Mouse (Mus musculus): ENCODE data around the gene Gm12166. TPM values are rescaled to one million over a fixed set of nuclear protein-coding genes. Genes with fewer than 3 reads are reported as not detected.

Gm12166 gene
- total and polyA plus RNA-seq, 2 experiments from 2014 or later, result 8.3 to 10.6 TPM

DNA sequence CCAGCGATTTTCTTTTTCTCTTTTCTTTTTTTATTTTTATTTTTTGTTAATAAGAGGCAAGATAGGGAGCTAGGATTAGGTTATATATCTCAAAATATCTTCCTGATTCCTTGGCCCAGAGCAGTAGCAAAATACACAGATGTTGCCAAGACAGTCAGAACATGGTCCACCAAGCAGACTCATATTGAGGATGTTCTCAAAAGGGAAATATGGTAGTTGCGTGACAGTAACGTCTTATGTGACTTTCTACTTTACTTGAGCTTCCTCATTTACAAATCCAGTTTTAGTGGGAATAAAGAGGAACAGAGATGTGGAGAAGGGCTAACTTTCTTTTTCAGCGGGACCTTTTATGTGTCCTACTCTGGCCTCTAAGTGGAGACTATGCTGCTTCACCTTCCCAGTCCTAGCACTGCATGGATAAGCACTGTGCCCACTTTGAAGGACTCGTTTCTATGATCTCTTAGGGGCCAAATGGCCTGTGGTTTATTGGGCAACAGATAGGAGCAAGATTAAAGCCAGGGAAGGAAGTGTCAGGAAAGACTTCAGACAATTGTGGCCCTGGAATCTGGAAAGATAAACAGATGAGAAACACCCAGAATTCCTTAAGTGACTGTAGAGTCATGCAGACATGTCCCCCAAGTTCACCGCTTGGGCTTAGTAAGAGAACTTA, 9.8 kb upstream of the Gm12166 start:
- ATAC-seq (no peak), DNase-seq (ENCODE audit: low spot score) (no peak)
- Histone ChIP-seq H3K9ac (replicated peaks; ENCODE audit: low read length) (no peak overlapping the region), H3K27ac (no peak overlapping the region), H3K4me2 (ENCODE audit: low read depth, low read length) (no peak overlapping the region), H3K4me3 (ENCODE audit: low read length) (no peak overlapping the region), H3K4me1 (ENCODE audit: insufficient read depth, low read length) (0 out of 2 replicates have a peak, but pooled peaks cover 7% of the 10 kb centered on the region), H3K9me3 (ENCODE audit: low read length) (no peaks in the 10 kb centered on the region), H3K36me3 (ENCODE audit: insufficient read depth, low read length) (no peaks in the 10 kb centered on the region), H3K27me3 (ENCODE audit: insufficient read depth, low read length) (no peaks in the 10 kb centered on the region)
- WGBS, result 89% methylated on average over 6 of the region's 6 CpGs
- no peak for TF ChIP-seq CTCF (IDR thresholded peaks at IDR 0.05; ENCODE audit: low read depth)

DNA sequence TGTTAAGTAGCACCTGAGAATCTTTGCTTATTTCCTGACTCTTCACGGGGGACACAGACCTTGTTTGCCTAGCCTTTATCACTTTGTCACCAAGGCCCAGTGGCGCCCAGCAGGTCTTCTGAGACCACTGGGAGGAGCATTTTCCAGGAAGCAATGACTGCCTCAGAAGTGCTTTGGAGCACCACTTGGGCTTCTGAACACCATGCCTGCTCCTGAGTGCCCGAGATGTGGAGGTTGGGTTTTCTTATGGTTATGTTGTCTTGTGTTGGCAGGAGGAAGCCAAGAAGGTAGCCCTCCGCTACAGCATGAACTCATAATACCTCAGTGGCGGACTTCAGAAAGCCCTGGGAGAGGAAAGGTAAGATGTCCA, 8.5 kb upstream of the Gm12166 start:
- H3K27ac ChIP-seq, result no peak overlapping the region
- no peak for TF ChIP-seq CTCF (IDR thresholded peaks at IDR 0.05; ENCODE audit: low read depth)
- no peaks in the 10 kb centered on the region for H3K27me3 ChIP-seq (ENCODE audit: insufficient read depth, low read length)
- DNase-seq (ENCODE audit: low spot score) (no peak), ATAC-seq (no peak)
- no peaks in the 10 kb centered on the region for H3K9me3 ChIP-seq (ENCODE audit: low read length)
- 84% methylated on average over 5 of the region's 5 CpGs for WGBS
- no peak overlapping the region for H3K4me2 ChIP-seq (ENCODE audit: low read depth, low read length)
- no peak overlapping the region for H3K4me3 ChIP-seq (ENCODE audit: low read length)
- H3K9ac ChIP-seq (replicated peaks; ENCODE audit: low read length), result no peak overlapping the region
- 0 out of 2 replicates have a peak, but pooled peaks cover 7% of the 10 kb centered on the region for H3K4me1 ChIP-seq (ENCODE audit: insufficient read depth, low read length)
- H3K36me3 ChIP-seq (ENCODE audit: insufficient read depth, low read length), result no peaks in the 10 kb centered on the region

DNA sequence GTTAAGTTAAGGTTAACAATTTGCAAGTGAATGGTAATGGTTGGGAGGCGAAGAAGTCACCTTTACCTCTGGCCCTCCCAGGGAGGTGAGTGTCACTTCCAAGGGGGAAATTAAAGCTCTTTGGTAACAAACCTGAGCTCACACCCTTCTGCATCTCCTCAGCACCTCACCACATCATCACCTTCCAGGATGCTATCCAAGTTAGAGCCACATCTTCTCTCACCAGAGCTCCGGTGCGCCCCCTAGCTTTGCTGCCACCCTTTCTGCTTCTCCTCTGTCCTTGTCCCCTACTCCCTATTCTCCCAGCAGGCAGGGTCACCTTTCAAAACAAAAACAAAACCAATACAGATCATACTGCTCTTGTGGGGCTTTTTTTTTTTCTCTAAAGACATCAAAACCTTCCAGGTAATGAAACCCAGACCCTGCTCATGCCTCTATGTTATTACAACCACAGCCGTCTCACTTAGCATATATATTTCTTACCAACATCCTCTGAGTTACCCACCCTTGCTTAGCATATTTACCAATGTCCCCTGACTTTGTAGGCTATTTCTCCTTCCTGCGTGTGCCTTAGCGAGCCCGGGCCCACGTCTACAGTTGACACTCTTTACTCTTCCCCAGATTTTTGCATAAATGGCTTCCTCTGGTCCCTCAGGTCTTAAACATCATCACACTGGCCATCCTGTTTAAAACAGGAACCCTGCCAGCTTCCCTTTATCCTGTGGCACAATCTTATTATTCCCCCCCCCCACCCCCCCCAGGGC, 7.9 kb upstream of the Gm12166 start:
- Histone ChIP-seq H3K4me1 (ENCODE audit: insufficient read depth, low read length) (0 out of 2 replicates have a peak, but pooled peaks cover 2% of the 10 kb centered on the region), H3K36me3 (ENCODE audit: insufficient read depth, low read length) (no peaks in the 10 kb centered on the region), H3K27ac (no peak overlapping the region), H3K4me3 (ENCODE audit: low read length) (no peak overlapping the region), H3K9me3 (ENCODE audit: low read length) (no peaks in the 10 kb centered on the region), H3K4me2 (ENCODE audit: low read depth, low read length) (no peak overlapping the region), H3K9ac (replicated peaks; ENCODE audit: low read length) (no peak overlapping the region), H3K27me3 (ENCODE audit: insufficient read depth, low read length) (no peaks in the 10 kb centered on the region)
- DNase-seq (ENCODE audit: low spot score) (no peak), ATAC-seq (no peak)
- TF ChIP-seq CTCF (IDR thresholded peaks at IDR 0.05; ENCODE audit: low read depth), result peak; percentile 18; the same call in 1 of the 2 replicates
- WGBS, result 79% methylated on average over 8 of the region's 8 CpGs

DNA sequence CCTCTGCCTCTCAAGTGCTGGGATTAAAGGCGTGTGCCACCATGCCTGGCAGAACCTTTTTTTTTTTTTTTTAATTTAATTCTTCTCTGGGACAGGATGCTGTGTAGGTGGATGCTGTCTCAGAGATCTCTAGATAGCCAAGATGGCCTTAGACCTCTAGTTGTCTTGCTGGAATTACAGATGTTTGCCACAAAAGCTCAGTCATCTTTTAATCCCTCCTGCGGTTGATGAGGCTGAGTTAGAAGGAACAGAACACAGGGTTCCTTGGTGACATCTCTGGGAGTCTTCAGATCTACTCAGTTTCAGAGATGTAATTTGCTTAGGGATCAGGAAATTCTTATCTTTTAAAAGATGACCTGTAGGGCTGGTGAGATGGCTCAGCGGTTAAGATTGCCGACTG, 6.8 kb upstream of the Gm12166 start:
- no peak overlapping the region for H3K27ac ChIP-seq
- H3K27me3 ChIP-seq (ENCODE audit: insufficient read depth, low read length), result no peaks in the 10 kb centered on the region
- H3K4me2 ChIP-seq (ENCODE audit: low read depth, low read length), result no peak overlapping the region
- no peak overlapping the region for H3K9ac ChIP-seq (replicated peaks; ENCODE audit: low read length)
- over 99% methylated on average over 4 of the region's 4 CpGs for WGBS
- no peak for ATAC-seq
- no peaks in the 10 kb centered on the region for H3K9me3 ChIP-seq (ENCODE audit: low read length)
- DNase-seq (ENCODE audit: low spot score), result no peak
- no peaks in the 10 kb centered on the region for H3K4me1 ChIP-seq (ENCODE audit: insufficient read depth, low read length)
- H3K4me3 ChIP-seq (ENCODE audit: low read length), result no peak overlapping the region
- no peak for TF ChIP-seq CTCF (IDR thresholded peaks at IDR 0.05; ENCODE audit: low read depth)
- no peaks in the 10 kb centered on the region for H3K36me3 ChIP-seq (ENCODE audit: insufficient read depth, low read length)

DNA sequence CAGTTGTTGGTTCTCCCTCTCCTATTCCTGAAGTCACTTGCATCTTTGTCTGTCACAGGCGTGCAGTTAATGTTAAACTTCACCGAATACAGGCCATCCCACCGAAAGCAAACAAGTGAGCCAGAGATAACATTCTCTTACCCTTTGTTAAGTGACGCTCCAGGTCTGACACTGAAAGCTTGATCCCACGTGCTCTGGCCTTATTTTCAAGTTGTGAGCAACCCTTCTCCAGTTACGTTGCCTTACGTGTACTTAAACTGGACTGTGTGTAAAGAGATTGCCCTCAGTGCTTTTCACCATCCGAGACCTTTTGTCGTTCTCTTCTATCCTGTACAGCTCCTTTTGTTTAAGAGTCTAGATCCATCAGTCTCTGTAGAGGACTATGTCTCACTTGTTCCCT, 5.9 kb upstream of the Gm12166 start:
- peak overlapping the region; percentile 74 for H3K4me2 ChIP-seq (ENCODE audit: low read depth, low read length)
- ATAC-seq (no peak), DNase-seq (ENCODE audit: low spot score) (no peak)
- H3K27ac ChIP-seq, result no peak overlapping the region
- H3K9ac ChIP-seq (replicated peaks; ENCODE audit: low read length), result no peak overlapping the region
- H3K4me1 ChIP-seq (ENCODE audit: insufficient read depth, low read length), result no peaks in the 10 kb centered on the region
- H3K9me3 ChIP-seq (ENCODE audit: low read length), result no peaks in the 10 kb centered on the region
- WGBS, result 53% methylated on average over 9 of the region's 9 CpGs
- no peak overlapping the region for H3K4me3 ChIP-seq (ENCODE audit: low read length)
- TF ChIP-seq CTCF (IDR thresholded peaks at IDR 0.05; ENCODE audit: low read depth), result no peak
- H3K27me3 ChIP-seq (ENCODE audit: insufficient read depth, low read length), result no peaks in the 10 kb centered on the region
- no peaks in the 10 kb centered on the region for H3K36me3 ChIP-seq (ENCODE audit: insufficient read depth, low read length)

DNA sequence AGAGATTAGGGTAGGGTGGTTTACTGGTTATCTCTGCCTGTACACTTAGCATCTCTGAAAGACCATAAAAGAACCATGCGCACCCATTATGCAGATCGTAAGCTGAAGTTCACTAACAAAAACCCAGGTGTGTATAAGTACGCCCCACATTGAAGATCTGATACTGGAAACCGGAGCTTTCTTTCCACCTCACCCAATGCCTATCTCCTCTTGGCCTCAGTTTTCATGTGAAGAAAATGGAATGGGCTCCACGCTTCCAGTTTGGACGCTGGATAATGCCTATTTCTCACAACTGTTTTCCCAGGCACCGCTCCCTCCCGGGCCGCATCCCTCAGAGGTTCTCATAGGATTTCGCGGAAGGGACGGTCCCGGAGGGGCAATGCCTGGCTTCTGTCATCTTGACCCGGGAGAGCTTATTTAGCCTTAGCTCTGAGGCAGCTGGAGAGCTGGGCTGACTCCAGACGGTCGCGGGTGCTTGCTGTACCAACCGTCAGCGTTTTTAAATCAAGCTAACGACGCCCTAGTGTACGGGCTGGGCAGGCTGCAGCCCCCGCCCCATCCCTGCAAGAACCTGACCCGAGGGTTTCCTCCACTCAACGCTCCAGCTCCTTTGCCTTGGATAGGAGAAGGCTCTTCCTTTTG, 4.8 kb upstream of the Gm12166 start:
- 3% methylated on average over 25 of the region's 25 CpGs for WGBS
- H3K36me3 ChIP-seq (ENCODE audit: insufficient read depth, low read length), result no peaks in the 10 kb centered on the region
- TF ChIP-seq CTCF (IDR thresholded peaks at IDR 0.05; ENCODE audit: low read depth), result no peak
- peak overlapping the region; percentile 74 for H3K4me2 ChIP-seq (ENCODE audit: low read depth, low read length)
- H3K4me3 ChIP-seq (ENCODE audit: low read length), result peak overlapping the region; percentile 68
- ATAC-seq (no peak), DNase-seq (ENCODE audit: low spot score) (peak; percentile 51)
- H3K27me3 ChIP-seq (ENCODE audit: insufficient read depth, low read length), result no peaks in the 10 kb centered on the region
- H3K9me3 ChIP-seq (ENCODE audit: low read length), result no peaks in the 10 kb centered on the region
- H3K9ac ChIP-seq (replicated peaks; ENCODE audit: low read length), result peak overlapping the region; percentile 76
- peak overlapping the region; percentile 91 for H3K27ac ChIP-seq
- H3K4me1 ChIP-seq (ENCODE audit: insufficient read depth, low read length), result no peaks in the 10 kb centered on the region

Data from hindbrain, postnatal 0 days (tissue).